Mouse (Mus musculus): ENCODE measurements around the gene Pik3ap1. TPM values are rescaled to one million over a fixed set of nuclear protein-coding genes. Genes with fewer than 3 reads are reported as not detected.
A peak's percentile ranks its signal among the peaks of the same experiment; 100 is the strongest.

Pik3ap1 gene
- polyA plus RNA-seq, 1 experiment from 2014 or later, result 8.6 TPM

DNA sequence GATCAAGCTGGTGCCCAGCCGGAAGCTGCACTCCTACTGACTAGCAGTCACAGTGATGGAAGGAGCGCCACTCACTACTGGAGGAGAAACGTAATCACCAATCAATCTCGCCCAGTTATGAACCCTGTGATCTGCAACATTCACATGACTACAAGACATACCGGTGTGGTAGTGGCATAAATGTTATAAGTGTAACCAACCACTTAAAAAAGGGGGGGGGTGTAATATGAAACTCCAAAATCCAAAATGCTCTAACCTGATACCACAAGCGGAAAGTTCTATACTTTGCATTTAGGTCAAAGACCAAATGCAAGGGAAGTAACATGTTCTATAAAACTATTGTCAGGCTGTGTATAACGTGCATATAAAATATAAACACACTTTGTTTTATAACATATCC, 54.9 kb downstream of the Pik3ap1 start:
- Histone ChIP-seq H3K9me3 (ENCODE audit: low read length) (no peaks in the 10 kb centered on the region), H3K27ac (ENCODE audit: low read length) (no peak overlapping the region), H3K27me3 (replicated peaks; ENCODE audit: insufficient read depth, low read length) (no peaks in the 10 kb centered on the region), H3K4me1 (ENCODE audit: insufficient read depth, low read depth, low read length) (no peaks in the 10 kb centered on the region), H3K4me3 (ENCODE audit: low read depth, low read length) (no peak overlapping the region), H3K4me2 (replicated peaks; ENCODE audit: low read depth, low read length) (no peak overlapping the region), H3K9ac (replicated peaks; ENCODE audit: low read depth) (no peak overlapping the region), H3K36me3 (ENCODE audit: insufficient read depth, low read length) (no peaks in the 10 kb centered on the region)
- TF ChIP-seq CTCF (IDR thresholded peaks at IDR 0.05) (no peak), EP300 (IDR thresholded peaks at IDR 0.05) (no peak)
- ATAC-seq (no peak), DNase-seq (ENCODE audit: low spot score) (no peak)
- WGBS, result 89% methylated on average over 7 of the region's 7 CpGs

DNA sequence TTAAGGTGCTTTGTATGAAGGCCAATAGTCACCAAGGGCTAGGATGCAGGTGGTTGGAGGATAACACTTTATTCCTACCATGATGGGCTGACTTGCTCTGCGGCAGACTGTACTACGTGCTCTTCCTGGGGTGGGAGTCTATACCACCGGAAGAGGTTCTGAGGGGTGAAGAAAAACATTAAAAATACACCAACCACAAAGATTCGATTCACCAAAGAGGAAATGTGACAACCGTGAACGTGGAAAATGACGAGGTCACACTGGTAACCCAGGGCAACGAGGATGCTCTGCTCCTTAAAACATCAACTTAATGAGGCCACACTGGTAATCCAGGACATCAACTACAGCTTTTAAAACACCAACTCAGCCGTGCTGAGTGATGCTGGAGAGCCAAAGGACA, 56.2 kb downstream of the Pik3ap1 start:
- TF ChIP-seq CTCF (IDR thresholded peaks at IDR 0.05) (no peak), EP300 (IDR thresholded peaks at IDR 0.05) (no peak)
- 70% methylated on average over 9 of the region's 9 CpGs for WGBS
- no peak for ATAC-seq

DNA sequence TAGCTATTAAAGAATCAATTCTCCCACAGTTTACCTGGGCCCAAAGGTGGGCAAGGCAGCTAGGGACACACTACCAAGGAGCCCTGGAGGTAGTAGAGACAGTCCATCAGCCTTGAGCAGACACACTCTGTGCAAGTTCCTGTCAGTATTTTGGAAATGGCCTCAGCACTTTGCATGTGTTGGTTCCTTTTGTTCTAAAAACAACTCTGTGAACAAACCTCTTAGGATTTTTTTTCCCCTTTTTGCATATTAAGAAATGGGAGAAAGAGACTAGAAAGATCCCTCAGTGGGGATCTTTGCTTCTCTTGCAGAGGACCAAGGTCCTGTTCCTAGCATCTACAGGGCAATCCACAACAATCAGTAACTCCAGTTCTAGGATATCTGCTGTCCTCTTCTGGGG, 61.1 kb downstream of the Pik3ap1 start:
- no peak for DNase-seq (ENCODE audit: low spot score)

More for the DNA sequence above, 56.2 kb downstream of the Pik3ap1 start:
- no peaks in the 10 kb centered on the region for H3K27me3 ChIP-seq (replicated peaks; ENCODE audit: insufficient read depth, low read length)
- DNase-seq (ENCODE audit: low spot score), result no peak
- no peaks in the 10 kb centered on the region for H3K4me1 ChIP-seq (ENCODE audit: insufficient read depth, low read depth, low read length)
- H3K9ac ChIP-seq (replicated peaks; ENCODE audit: low read depth), result no peak overlapping the region
- no peak overlapping the region for H3K27ac ChIP-seq (ENCODE audit: low read length)
- H3K9me3 ChIP-seq (ENCODE audit: low read length), result no peaks in the 10 kb centered on the region
- H3K36me3 ChIP-seq (ENCODE audit: insufficient read depth, low read length), result no peaks in the 10 kb centered on the region
- H3K4me3 ChIP-seq (ENCODE audit: low read depth, low read length), result no peak overlapping the region
- no peak overlapping the region for H3K4me2 ChIP-seq (replicated peaks; ENCODE audit: low read depth, low read length)

DNA sequence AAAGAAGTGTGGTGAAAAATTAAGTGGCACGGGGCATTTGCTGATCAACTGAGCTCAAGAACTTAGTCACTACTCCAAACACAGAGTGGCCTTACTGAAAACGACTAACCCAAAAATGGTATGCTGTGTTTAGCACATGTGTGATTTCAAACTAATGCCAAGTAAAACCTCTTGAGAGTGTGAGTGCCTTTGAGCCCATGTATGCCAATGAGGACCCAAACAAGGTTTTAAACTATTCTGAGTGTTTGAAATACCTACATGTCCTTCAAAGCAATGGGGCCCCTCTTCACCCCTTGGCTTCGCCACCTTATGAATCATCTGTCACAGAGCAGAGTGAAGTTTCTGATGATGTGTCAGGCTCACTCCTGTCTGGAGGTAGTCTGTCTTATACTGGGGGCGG, 61.8 kb downstream of the Pik3ap1 start:
- peak; percentile 88 for DNase-seq (ENCODE audit: low spot score)
- H3K4me1 ChIP-seq (ENCODE audit: insufficient read depth, low read depth, low read length), result peaks cover 4% of the 10 kb centered on the region; the same call in 1 of the 2 replicates
- ATAC-seq, result peak; percentile 92
- H3K36me3 ChIP-seq (ENCODE audit: insufficient read depth, low read length), result no peaks in the 10 kb centered on the region
- H3K9ac ChIP-seq (replicated peaks; ENCODE audit: low read depth), result no peak overlapping the region
- WGBS, result 34% methylated on average over 4 of the region's 4 CpGs
- H3K27ac ChIP-seq (ENCODE audit: low read length), result 0 out of 2 replicates have a peak overlapping the region, but pooled peaks have one; percentile 43
- no peaks in the 10 kb centered on the region for H3K27me3 ChIP-seq (replicated peaks; ENCODE audit: insufficient read depth, low read length)
- no peaks in the 10 kb centered on the region for H3K9me3 ChIP-seq (ENCODE audit: low read length)
- H3K4me2 ChIP-seq (replicated peaks; ENCODE audit: low read depth, low read length), result no peak overlapping the region
- TF ChIP-seq CTCF (IDR thresholded peaks at IDR 0.05), result no peak
- TF ChIP-seq EP300 (IDR thresholded peaks at IDR 0.05), result peak; percentile 86
- H3K4me3 ChIP-seq (ENCODE audit: low read depth, low read length), result no peak overlapping the region

More for the DNA sequence above, 61.1 kb downstream of the Pik3ap1 start:
- H3K27ac ChIP-seq (ENCODE audit: low read length), result no peak overlapping the region
- no peak overlapping the region for H3K9ac ChIP-seq (replicated peaks; ENCODE audit: low read depth)
- H3K4me3 ChIP-seq (ENCODE audit: low read depth, low read length), result no peak overlapping the region
- H3K9me3 ChIP-seq (ENCODE audit: low read length), result no peaks in the 10 kb centered on the region
- no peaks in the 10 kb centered on the region for H3K27me3 ChIP-seq (replicated peaks; ENCODE audit: insufficient read depth, low read length)
- no peak for TF ChIP-seq EP300 (IDR thresholded peaks at IDR 0.05)
- no peak for TF ChIP-seq CTCF (IDR thresholded peaks at IDR 0.05)
- H3K4me1 ChIP-seq (ENCODE audit: insufficient read depth, low read depth, low read length), result peaks cover 4% of the 10 kb centered on the region; the same call in 1 of the 2 replicates
- no peak overlapping the region for H3K4me2 ChIP-seq (replicated peaks; ENCODE audit: low read depth, low read length)
- H3K36me3 ChIP-seq (ENCODE audit: insufficient read depth, low read length), result no peaks in the 10 kb centered on the region
- no peak for ATAC-seq

DNA sequence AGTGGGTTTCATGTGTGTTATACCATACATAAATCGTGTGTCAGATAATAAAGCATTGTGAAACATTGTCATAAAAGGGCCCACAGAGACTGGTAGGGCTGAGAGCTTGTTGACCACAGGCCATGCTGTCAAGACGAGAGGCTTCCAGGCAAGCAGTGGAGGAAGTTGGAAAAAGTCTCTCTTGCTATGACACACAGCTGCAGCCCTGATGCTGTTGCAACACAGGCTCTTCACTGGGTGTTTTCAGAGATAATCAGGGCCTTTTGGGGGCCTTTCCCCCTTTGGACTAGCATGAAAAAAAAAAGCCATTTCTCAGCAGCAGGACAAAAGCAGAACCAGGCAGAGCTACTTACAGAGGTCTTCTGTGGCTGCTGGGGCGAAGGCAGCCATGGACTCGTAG, 63.8 kb downstream of the Pik3ap1 start:
- Histone ChIP-seq H3K27me3 (replicated peaks; ENCODE audit: insufficient read depth, low read length) (no peaks in the 10 kb centered on the region), H3K4me3 (ENCODE audit: low read depth, low read length) (no peak overlapping the region), H3K4me2 (replicated peaks; ENCODE audit: low read depth, low read length) (no peak overlapping the region), H3K36me3 (ENCODE audit: insufficient read depth, low read length) (no peaks in the 10 kb centered on the region), H3K9me3 (ENCODE audit: low read length) (no peaks in the 10 kb centered on the region), H3K9ac (replicated peaks; ENCODE audit: low read depth) (no peak overlapping the region), H3K4me1 (ENCODE audit: insufficient read depth, low read depth, low read length) (peaks cover 4% of the 10 kb centered on the region; the same call in 1 of the 2 replicates), H3K27ac (ENCODE audit: low read length) (no peak overlapping the region)
- DNase-seq (ENCODE audit: low spot score), result peak; percentile 66
- 0 out of 2 replicates have a peak, but pooled peaks have one; percentile 17 for ATAC-seq
- 64% methylated on average over 4 of the region's 4 CpGs for WGBS
- TF ChIP-seq EP300 (IDR thresholded peaks at IDR 0.05) (no peak), CTCF (IDR thresholded peaks at IDR 0.05) (no peak)

DNA sequence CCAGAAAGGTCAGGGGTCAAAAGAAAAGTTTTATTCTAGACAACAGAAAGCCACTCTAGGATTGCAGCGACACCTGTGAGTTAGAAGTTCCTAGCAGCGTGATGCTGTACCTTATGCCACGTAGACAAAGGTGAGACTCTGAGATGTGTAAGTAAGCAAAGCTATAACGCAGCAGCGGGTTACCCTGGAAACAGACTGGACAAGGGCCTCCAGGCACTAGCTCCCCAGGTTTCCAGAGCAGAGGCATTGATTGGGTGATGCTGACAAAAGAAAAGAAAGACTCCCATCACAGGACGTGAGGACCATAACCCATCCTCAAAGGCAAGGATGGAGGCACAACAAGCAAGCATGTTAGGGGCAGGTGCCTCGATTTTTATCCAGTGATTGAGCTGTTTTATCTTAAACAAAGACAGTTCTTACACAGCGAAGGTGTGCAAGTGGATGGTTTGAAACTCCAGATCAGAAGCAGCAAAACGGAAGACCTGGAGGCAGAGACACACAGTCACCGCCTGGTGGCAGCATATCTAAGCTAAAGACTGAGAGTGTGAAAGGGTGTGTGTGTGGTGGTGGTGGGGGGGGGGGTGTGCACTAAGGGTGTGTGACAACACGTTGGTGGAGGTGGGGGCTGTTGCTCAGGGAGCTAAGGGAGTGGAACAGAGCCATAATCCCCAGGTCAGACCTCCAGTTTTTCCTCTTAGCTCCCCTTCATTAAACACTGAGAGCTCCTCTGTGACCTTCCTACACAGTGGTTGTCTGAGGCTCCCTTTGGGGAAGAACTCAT, 67.4 kb downstream of the Pik3ap1 start:
- DNase-seq (ENCODE audit: low spot score) (peak; percentile 72), ATAC-seq (peak; percentile 66)
- Histone ChIP-seq H3K27ac (ENCODE audit: low read length) (no peak overlapping the region), H3K36me3 (ENCODE audit: insufficient read depth, low read length) (no peaks in the 10 kb centered on the region), H3K4me1 (ENCODE audit: insufficient read depth, low read depth, low read length) (peaks cover 4% of the 10 kb centered on the region; the same call in 1 of the 2 replicates), H3K4me2 (replicated peaks; ENCODE audit: low read depth, low read length) (no peak overlapping the region), H3K27me3 (replicated peaks; ENCODE audit: insufficient read depth, low read length) (no peaks in the 10 kb centered on the region), H3K4me3 (ENCODE audit: low read depth, low read length) (no peak overlapping the region), H3K9ac (replicated peaks; ENCODE audit: low read depth) (no peak overlapping the region), H3K9me3 (ENCODE audit: low read length) (no peaks in the 10 kb centered on the region)
- 33% methylated on average over 11 of the region's 11 CpGs for WGBS
- TF ChIP-seq CTCF (IDR thresholded peaks at IDR 0.05), result peak; percentile 90
- no peak for TF ChIP-seq EP300 (IDR thresholded peaks at IDR 0.05)
